Mouse (Mus musculus) left cerebral cortex, adult 11 months (tissue): ENCODE measurements around the gene Ephb1.
A peak's percentile ranks its signal among the peaks of the same experiment; 100 is the strongest.

Experiments
- DNase-seq: peaks from one replicate; pipeline ENCODE4 v3.0.0; 2022; ENCODE audit warnings: low spot score

The Ephb1 gene

GRCm38 (mm10) chr9:102354561-102354973, at the start of gene Ephb1:
Ephb1 (minus strand) TSS chr9:102354693.
- DNase-seq, result peak; percentile 92

- DNase-seq, result peak; percentile 33
These were observed 48.9 kb upstream of the Ephb1 start for GRCm38 (mm10) chr9:102403086-102404021.

- no peak for DNase-seq
These were observed 48.2 kb upstream of the Ephb1 start for GRCm38 (mm10) chr9:102402671-102403070.

GRCm38 (mm10) chr9:102388266-102388665, 33.8 kb upstream of the Ephb1 start:
- no peak for DNase-seq

GRCm38 (mm10) chr9:102386816-102387215, 32.3 kb upstream of the Ephb1 start:
- DNase-seq, result no peak

GRCm38 (mm10) chr9:102380235-102380634, 25.7 kb upstream of the Ephb1 start:
- DNase-seq, result no peak

- DNase-seq, result no peak
These were observed 20.2 kb upstream of the Ephb1 start for GRCm38 (mm10) chr9:102374661-102375060.

GRCm38 (mm10) chr9:102373886-102374285, 19.4 kb upstream of the Ephb1 start:
- no peak for DNase-seq

- no peak for DNase-seq
These were observed 17.4 kb upstream of the Ephb1 start for GRCm38 (mm10) chr9:102371936-102372335.

GRCm38 (mm10) chr9:102371036-102371770, 16.7 kb upstream of the Ephb1 start:
- no peak for DNase-seq

- no peak for DNase-seq
These were observed 15.6 kb upstream of the Ephb1 start for GRCm38 (mm10) chr9:102370141-102370540.

GRCm38 (mm10) chr9:102369141-102369540, 14.6 kb upstream of the Ephb1 start:
- no peak for DNase-seq

- DNase-seq, result no peak
These were observed 13.3 kb upstream of the Ephb1 start for GRCm38 (mm10) chr9:102367796-102368195.

GRCm38 (mm10) chr9:102365536-102365935, 11.0 kb upstream of the Ephb1 start:
- no peak for DNase-seq

- no peak for DNase-seq
These were observed 4.8 kb upstream of the Ephb1 start for GRCm38 (mm10) chr9:102359311-102359710.

- no peak for DNase-seq
These were observed 4.2 kb upstream of the Ephb1 start for GRCm38 (mm10) chr9:102358711-102359110.

GRCm38 (mm10) chr9:102358011-102358410, 3.5 kb upstream of the Ephb1 start:
- DNase-seq, result no peak

GRCm38 (mm10) chr9:102356516-102356915, 2.0 kb upstream of the Ephb1 start:
- DNase-seq, result no peak

GRCm38 (mm10) chr9:102355726-102356125, 1.2 kb upstream of the Ephb1 start:
- no peak for DNase-seq

GRCm38 (mm10) chr9:102353636-102354491, 629 bp downstream of the Ephb1 start:
- no peak for DNase-seq

GRCm38 (mm10) chr9:102353056-102353635, 1.3 kb downstream of the Ephb1 start:
- DNase-seq, result no peak
